Mouse (Mus musculus): ENCODE measurements around the gene 2310011J03Rik.

- TF ChIP-seq CTCF (conservative IDR thresholded peaks at IDR 0.05; ENCODE audit: insufficient read depth, insufficient read length, low read depth, low read length) = no peak
- no peak for TF ChIP-seq POLR2A (IDR thresholded peaks at IDR 0.05; ENCODE audit: low read depth, low read length)
These were observed 15.9 kb downstream of the 2310011J03Rik start for GRCm38 (mm10) chr10:80304458-80304857.
